Mouse (Mus musculus) brain, embryonic 14.5 days (tissue): ENCODE results near the gene Rpl36.

Source experiments
- CTCF ChIP-seq: fragments of 200-500 bp; IDR thresholded peaks from 2 replicates; pipeline ENCODE4 v1.5.1; 2012; ENCODE audit warnings: inconsistent platforms, mild to moderate bottlenecking, moderate library complexity, borderline replicate concordance; ENCODE audit not compliant: insufficient read depth, insufficient read length; ENCODE audit errors: extremely low read depth
- POLR2A ChIP-seq: fragments of 200-500 bp; IDR thresholded peaks from 2 replicates; pipeline ENCODE4 v1.6.1; 2012; ENCODE audit warnings: mild to moderate bottlenecking, inconsistent platforms, borderline replicate concordance; ENCODE audit not compliant: poor library complexity, insufficient read depth, insufficient read length, severe bottlenecking; ENCODE audit errors: extremely low read depth

DNA sequence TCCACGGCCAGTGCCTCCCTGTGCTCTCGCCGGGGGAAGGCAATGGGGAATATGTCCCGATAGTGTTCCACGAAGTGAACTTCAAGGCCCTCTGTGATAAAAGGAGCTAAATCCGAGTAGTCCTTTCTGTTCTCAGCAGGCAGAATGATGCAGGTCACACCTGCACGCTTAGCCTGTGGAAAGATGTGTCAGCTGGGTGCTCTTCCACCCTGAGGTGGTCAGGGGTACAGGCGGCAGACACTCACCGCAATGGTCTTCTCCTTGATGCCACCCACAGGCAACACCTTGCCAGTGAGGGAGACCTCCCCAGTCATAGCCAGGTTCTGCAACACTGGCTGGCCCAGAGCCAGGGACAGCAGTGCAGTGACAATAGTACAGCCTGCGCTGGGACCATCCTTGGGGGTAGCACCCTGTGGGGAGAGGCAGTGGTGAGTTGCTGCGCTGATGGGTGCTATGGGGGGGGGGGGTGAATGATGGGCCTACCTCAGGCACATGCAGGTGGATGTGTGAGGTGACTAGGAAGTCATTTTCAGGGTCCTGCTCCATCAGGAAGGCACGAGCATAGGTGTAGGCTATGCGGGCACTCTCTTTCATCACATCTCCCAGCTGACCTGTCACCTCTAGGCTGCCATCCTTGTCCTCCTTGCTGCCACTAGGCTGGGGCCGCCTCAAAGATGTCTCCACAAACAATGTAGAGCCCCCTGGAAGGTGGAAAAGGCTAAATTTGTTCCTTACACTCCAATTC is 1.3 kb downstream of the Rpl36 start:
- no peak for TF ChIP-seq POLR2A
- TF ChIP-seq CTCF: no peak
